Mouse (Mus musculus): Measurements from ENCODE around the gene Gng8. TPM values are rescaled to one million over a fixed set of nuclear protein-coding genes. Genes with fewer than 3 reads are reported as not detected.
A peak's percentile ranks its signal among the peaks of the same experiment; 100 is the strongest.

The Gng8 gene
- polyA plus RNA-seq, 1 experiment from 2014 or later = 7.3 TPM

GRCm38 (mm10) chr7:16890536-16890935 is 1.1 kb upstream of the Gng8 start:
- WGBS = 26% methylated on average over 6 of the region's 6 CpGs
- peaks cover 5% of the 10 kb centered on the region; the same call in 1 of the 2 replicates for H3K9me3 ChIP-seq (replicated peaks; ENCODE audit: low read length)
- H3K4me2 ChIP-seq (ENCODE audit: low read length) = peak overlapping the region; percentile 69; the same call in 1 of the 2 replicates
- peaks cover 7% of the 10 kb centered on the region; the same call in 1 of the 2 replicates for H3K27me3 ChIP-seq (ENCODE audit: insufficient read depth, low read length)
- DNase-seq (ENCODE audit: low spot score) (peak; percentile 71), ATAC-seq (replicated peaks; ENCODE audit: low FRiP score, low read depth) (no peak)
- no peaks in the 10 kb centered on the region for H3K4me1 ChIP-seq (replicated peaks; ENCODE audit: insufficient read depth, low read length)
- peak overlapping the region; percentile 89 for H3K27ac ChIP-seq
- H3K36me3 ChIP-seq (ENCODE audit: insufficient read depth, low read length) = peaks cover 8% of the 10 kb centered on the region; the same call in 1 of the 2 replicates
- H3K4me3 ChIP-seq (replicated peaks; ENCODE audit: low read depth, low read length) = no peak overlapping the region
- H3K9ac ChIP-seq (ENCODE audit: low read depth, low read length) = no peak overlapping the region
- TF ChIP-seq CTCF (IDR thresholded peaks at IDR 0.05; ENCODE audit: low read depth) = no peak

DNA sequence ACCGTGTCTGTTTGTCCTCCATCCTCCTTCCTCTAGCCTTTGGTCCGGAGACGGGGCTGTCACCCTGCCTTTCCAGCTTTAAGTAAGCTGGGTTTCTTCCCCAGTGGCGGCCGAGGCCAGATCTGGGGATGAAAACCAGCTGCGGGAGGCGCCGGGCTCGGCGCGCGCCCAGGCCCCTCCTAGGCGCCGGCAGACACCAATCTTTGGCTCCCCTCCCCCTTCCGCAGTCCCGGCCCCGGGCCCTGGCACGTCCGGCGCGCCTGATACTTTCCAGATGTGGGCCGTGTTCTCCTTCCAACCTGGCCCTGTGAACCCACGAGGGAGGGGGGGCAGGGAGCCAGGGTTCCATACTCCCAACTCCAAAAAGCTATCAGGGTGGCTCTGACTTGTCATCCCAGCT is 642 bp upstream of the Gng8 start:
- peak overlapping the region; percentile 69; the same call in 1 of the 2 replicates for H3K4me2 ChIP-seq (ENCODE audit: low read length)
- H3K4me1 ChIP-seq (replicated peaks; ENCODE audit: insufficient read depth, low read length) = no peaks in the 10 kb centered on the region
- H3K9me3 ChIP-seq (replicated peaks; ENCODE audit: low read length) = peaks cover 2% of the 10 kb centered on the region; the same call in 1 of the 2 replicates
- no peak overlapping the region for H3K4me3 ChIP-seq (replicated peaks; ENCODE audit: low read depth, low read length)
- DNase-seq (ENCODE audit: low spot score) (peak; percentile 93), ATAC-seq (replicated peaks; ENCODE audit: low FRiP score, low read depth) (peak; percentile 58)
- WGBS = 2% methylated on average over 23 of the region's 23 CpGs
- H3K27me3 ChIP-seq (ENCODE audit: insufficient read depth, low read length) = 0 out of 2 replicates have a peak, but pooled peaks cover 7% of the 10 kb centered on the region
- no peak for TF ChIP-seq CTCF (IDR thresholded peaks at IDR 0.05; ENCODE audit: low read depth)
- H3K9ac ChIP-seq (ENCODE audit: low read depth, low read length) = no peak overlapping the region
- H3K36me3 ChIP-seq (ENCODE audit: insufficient read depth, low read length) = peaks cover 5% of the 10 kb centered on the region; the same call in 1 of the 2 replicates
- H3K27ac ChIP-seq = peak overlapping the region; percentile 89

- H3K9ac ChIP-seq (ENCODE audit: low read depth, low read length) = no peak overlapping the region
These were observed 755 bp downstream of the Gng8 start for GRCm38 (mm10) chr7:16892352-16892730.

DNA sequence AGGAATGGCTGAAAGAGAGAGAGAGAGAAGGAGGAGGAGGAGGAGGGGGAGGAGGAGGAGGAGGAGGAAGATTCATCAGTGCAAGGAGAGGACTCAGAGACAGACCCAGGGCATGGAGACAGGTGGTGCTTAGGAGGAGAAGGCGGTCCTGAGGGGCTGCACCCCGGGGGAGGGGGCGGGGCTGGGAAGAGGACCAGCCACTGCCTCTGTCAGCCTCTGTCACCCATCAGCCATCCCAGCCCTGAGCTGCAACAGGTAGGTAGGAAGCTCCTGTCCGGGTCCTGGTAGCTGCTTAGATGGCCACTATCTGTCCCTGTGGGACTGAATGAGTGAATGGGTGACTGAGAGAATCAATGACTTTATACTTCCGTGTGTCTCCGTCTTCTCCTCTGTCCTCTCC is 2.0 kb downstream of the Gng8 start:
- no peaks in the 10 kb centered on the region for H3K36me3 ChIP-seq (ENCODE audit: insufficient read depth, low read length)
- ATAC-seq (replicated peaks; ENCODE audit: low FRiP score, low read depth) (no peak), DNase-seq (ENCODE audit: low spot score) (no peak)
- no peak overlapping the region for H3K4me2 ChIP-seq (ENCODE audit: low read length)
- H3K4me3 ChIP-seq (replicated peaks; ENCODE audit: low read depth, low read length) = no peak overlapping the region
- no peaks in the 10 kb centered on the region for H3K9me3 ChIP-seq (replicated peaks; ENCODE audit: low read length)
- H3K27ac ChIP-seq = no peak overlapping the region
- WGBS = 18% methylated on average over 5 of the region's 6 CpGs
- no peak for TF ChIP-seq CTCF (IDR thresholded peaks at IDR 0.05; ENCODE audit: low read depth)
- H3K27me3 ChIP-seq (ENCODE audit: insufficient read depth, low read length) = 0 out of 2 replicates have a peak, but pooled peaks cover 7% of the 10 kb centered on the region
- H3K4me1 ChIP-seq (replicated peaks; ENCODE audit: insufficient read depth, low read length) = no peaks in the 10 kb centered on the region
- H3K9ac ChIP-seq (ENCODE audit: low read depth, low read length) = no peak overlapping the region

More at GRCm38 (mm10) chr7:16892352-16892730, 755 bp downstream of the Gng8 start:
- DNase-seq (ENCODE audit: low spot score) (no peak), ATAC-seq (replicated peaks; ENCODE audit: low FRiP score, low read depth) (no peak)
- TF ChIP-seq CTCF (IDR thresholded peaks at IDR 0.05; ENCODE audit: low read depth) = no peak
- H3K4me3 ChIP-seq (replicated peaks; ENCODE audit: low read depth, low read length) = peak overlapping the region; percentile 29; the same call in 1 of the 2 replicates
- H3K4me2 ChIP-seq (ENCODE audit: low read length) = peak overlapping the region; percentile 69; the same call in 1 of the 2 replicates
- no peak overlapping the region for H3K27ac ChIP-seq
- 34% methylated on average over 9 of the region's 9 CpGs for WGBS
- H3K4me1 ChIP-seq (replicated peaks; ENCODE audit: insufficient read depth, low read length) = no peaks in the 10 kb centered on the region
- H3K27me3 ChIP-seq (ENCODE audit: insufficient read depth, low read length) = 0 out of 2 replicates have a peak, but pooled peaks cover 7% of the 10 kb centered on the region
- no peaks in the 10 kb centered on the region for H3K9me3 ChIP-seq (replicated peaks; ENCODE audit: low read length)
- no peaks in the 10 kb centered on the region for H3K36me3 ChIP-seq (ENCODE audit: insufficient read depth, low read length)

DNA sequence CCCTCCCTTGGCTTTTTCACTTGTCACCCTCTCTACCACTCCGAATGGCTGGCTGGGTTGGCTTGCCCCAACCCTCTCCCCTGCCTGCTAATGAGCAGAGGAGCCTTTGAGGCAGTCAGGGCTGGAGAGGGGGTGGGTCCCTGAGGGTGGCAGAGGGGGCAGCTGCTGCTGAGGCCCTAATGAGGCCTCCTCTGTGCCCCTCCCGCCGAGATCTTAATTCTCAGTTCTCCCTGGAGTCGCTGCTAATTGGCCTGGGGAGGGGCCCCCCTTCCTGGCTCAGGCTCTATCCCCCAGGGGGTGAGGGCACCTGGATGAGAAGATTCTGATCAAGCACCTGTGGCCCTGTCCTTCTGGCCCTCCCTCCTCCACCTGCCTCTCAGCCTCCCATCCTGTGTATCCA is 2.7 kb downstream of the Gng8 start:
- H3K27me3 ChIP-seq (ENCODE audit: insufficient read depth, low read length) = 0 out of 2 replicates have a peak, but pooled peaks cover 7% of the 10 kb centered on the region
- no peak for ATAC-seq (replicated peaks; ENCODE audit: low FRiP score, low read depth)
- no peaks in the 10 kb centered on the region for H3K9me3 ChIP-seq (replicated peaks; ENCODE audit: low read length)
- 0 out of 2 replicates have a peak overlapping the region, but pooled peaks have one; percentile 50 for H3K4me2 ChIP-seq (ENCODE audit: low read length)
- no peak overlapping the region for H3K4me3 ChIP-seq (replicated peaks; ENCODE audit: low read depth, low read length)
- H3K4me1 ChIP-seq (replicated peaks; ENCODE audit: insufficient read depth, low read length) = no peaks in the 10 kb centered on the region
- DNase-seq (ENCODE audit: low spot score) = no peak
- H3K9ac ChIP-seq (ENCODE audit: low read depth, low read length) = no peak overlapping the region
- TF ChIP-seq CTCF (IDR thresholded peaks at IDR 0.05; ENCODE audit: low read depth) = no peak
- no peaks in the 10 kb centered on the region for H3K36me3 ChIP-seq (ENCODE audit: insufficient read depth, low read length)
- WGBS = 12% methylated on average over 4 of the region's 4 CpGs
- H3K27ac ChIP-seq = no peak overlapping the region

DNA sequence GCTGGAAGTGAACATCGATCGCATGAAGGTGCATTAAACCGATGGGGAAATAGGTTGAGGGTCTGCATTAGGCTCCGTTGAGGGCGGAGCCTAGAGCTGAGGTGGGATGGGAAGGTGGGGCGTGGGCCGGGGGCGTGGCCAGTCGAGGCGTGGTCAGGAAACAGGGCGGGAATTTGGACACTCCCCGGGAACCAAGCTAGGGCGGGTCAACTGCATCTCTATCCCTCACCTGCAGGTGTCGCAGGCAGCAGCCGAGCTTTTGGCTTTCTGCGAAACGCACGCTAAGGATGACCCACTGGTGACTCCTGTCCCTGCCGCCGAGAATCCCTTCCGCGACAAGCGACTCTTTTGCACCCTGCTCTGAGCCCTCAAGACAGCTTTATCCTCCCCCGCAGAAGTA is 3.4 kb downstream of the Gng8 start:
- TF ChIP-seq CTCF (IDR thresholded peaks at IDR 0.05; ENCODE audit: low read depth) = peak; percentile 90
- peak overlapping the region; percentile 18; the same call in 1 of the 2 replicates for H3K4me3 ChIP-seq (replicated peaks; ENCODE audit: low read depth, low read length)
- H3K36me3 ChIP-seq (ENCODE audit: insufficient read depth, low read length) = no peaks in the 10 kb centered on the region
- WGBS = under 1% methylated on average over 24 of the region's 24 CpGs
- H3K9ac ChIP-seq (ENCODE audit: low read depth, low read length) = 0 out of 2 replicates have a peak overlapping the region, but pooled peaks have one; percentile 31
- peak; percentile 34; the same call in 1 of the 2 replicates for ATAC-seq (replicated peaks; ENCODE audit: low FRiP score, low read depth)
- H3K9me3 ChIP-seq (replicated peaks; ENCODE audit: low read length) = no peaks in the 10 kb centered on the region
- H3K27ac ChIP-seq = no peak overlapping the region
- peak; percentile 90 for DNase-seq (ENCODE audit: low spot score)
- H3K4me2 ChIP-seq (ENCODE audit: low read length) = peak overlapping the region; percentile 50
- no peaks in the 10 kb centered on the region for H3K4me1 ChIP-seq (replicated peaks; ENCODE audit: insufficient read depth, low read length)
- H3K27me3 ChIP-seq (ENCODE audit: insufficient read depth, low read length) = 0 out of 2 replicates have a peak, but pooled peaks cover 7% of the 10 kb centered on the region

Measured in kidney, postnatal 0 days (tissue).